Mouse (Mus musculus) hindbrain, embryonic 11.5 days (tissue): Measurements from ENCODE around the gene Lpin1. TPM values are rescaled to one million over a fixed set of nuclear protein-coding genes. Genes with fewer than 3 reads are reported as not detected.

Experiments
- ATAC-seq: fragments of 200-750 bp; cut with Nextera tagmentation; 2 replicates; pipeline ENCODE4 v1.8.0; 2017; ENCODE audit warnings: mild to moderate bottlenecking, moderate TSS enrichment, moderate library complexity; ENCODE audit not compliant: low FRiP score
- DNase-seq: peaks from one replicate; pipeline ENCODE4 v3.0.0-alpha.2; 2015; ENCODE audit warnings: low spot score
- H3K27ac ChIP-seq: fragments of 300-500 bp; sonication (generic); 2 replicates; pipeline ENCODE4 v1.5.1; 2014; ENCODE audit warnings: mild to moderate bottlenecking, low read depth, low read length
- H3K27me3 ChIP-seq: fragments of 300-500 bp; sonication (generic); 2 replicates; pipeline ENCODE4 v1.6.1; 2014; ENCODE audit warnings: mild to moderate bottlenecking, low read length, moderate library complexity, mixed read lengths; ENCODE audit not compliant: control insufficient read depth, insufficient read depth
- H3K36me3 ChIP-seq: fragments of 300-500 bp; sonication (generic); 2 replicates; pipeline ENCODE4 v1.6.1; 2014; ENCODE audit warnings: mild to moderate bottlenecking, low read length, moderate library complexity, mixed read lengths; ENCODE audit not compliant: control insufficient read depth, insufficient read depth
- H3K4me1 ChIP-seq: fragments of 300-500 bp; sonication (generic); replicated peaks from 2 replicates; pipeline ENCODE4 v1.6.1; 2014; ENCODE audit warnings: low read length, mixed read lengths; ENCODE audit not compliant: control insufficient read depth, insufficient read depth
- H3K4me2 ChIP-seq: fragments of 300-500 bp; sonication (generic); replicated peaks from 2 replicates; pipeline ENCODE4 v1.6.1; 2014; ENCODE audit warnings: mild to moderate bottlenecking, low read depth, low read length
- H3K4me3 ChIP-seq: fragments of 300-500 bp; sonication (generic); 2 replicates; pipeline ENCODE4 v1.5.1; 2014; ENCODE audit warnings: low read depth, low read length
- H3K9ac ChIP-seq: fragments of 300-500 bp; sonication (generic); 2 replicates; pipeline ENCODE4 v1.6.1; 2014; ENCODE audit warnings: low read depth, low read length
- H3K9me3 ChIP-seq: fragments of 300-500 bp; sonication (generic); 2 replicates; pipeline ENCODE4 v1.6.1; 2016; ENCODE audit warnings: low read length; ENCODE audit not compliant: control insufficient read depth
- WGBS: fragments of 180-500 bp; shearing (Covaris S2); extraction: QIAGEN DNeasy Blood & Tissue Kit; methylation state at CpG from one replicate; pipeline ENCODE4 v1.1.7; 2014; 5-methylcytosine and 5-hydroxymethylcytosine counted together
- polyA plus RNA-seq: library from polyadenylated mRNA; unstranded; fragments of >200 nt; fragmentation: Nextera tagmentation; extraction: Ambion mirVana; gene quantifications from 2 replicates; pipeline ENCODE4 v1.2.1, GENCODE M21; 2014

Gene Lpin1
- polyA plus RNA-seq, 1 experiment from 2014 or later, result 11.0 TPM

DNA sequence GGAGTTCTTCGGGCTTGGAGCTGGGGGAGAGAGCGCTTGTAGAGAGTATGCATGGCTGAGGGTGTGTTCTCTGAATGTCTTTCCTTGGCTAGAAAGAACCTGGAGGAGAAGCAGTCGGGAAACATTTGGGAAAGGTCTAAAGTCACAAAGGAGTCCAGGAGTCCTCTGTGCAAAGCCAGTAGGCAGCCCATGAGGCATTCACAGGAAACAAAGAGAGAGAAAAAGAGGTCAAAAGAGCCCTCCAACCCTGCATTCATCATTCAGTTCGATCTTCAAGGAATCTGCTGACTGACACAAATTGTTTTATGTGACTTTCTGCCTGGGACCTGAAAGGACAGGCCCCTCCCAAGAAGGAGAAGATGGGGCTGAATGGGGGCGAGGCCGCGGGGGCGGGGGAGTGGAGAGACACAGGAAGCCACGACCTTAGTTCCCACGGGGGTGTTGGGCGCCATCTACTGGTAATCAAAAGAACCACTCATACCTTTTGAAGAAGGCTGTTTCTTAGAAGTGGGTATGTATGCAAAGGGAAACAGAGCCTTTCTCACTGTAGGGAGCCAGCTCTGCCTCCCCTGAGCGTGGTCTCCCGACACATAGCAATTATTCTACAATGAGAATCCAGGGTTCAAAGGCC lies 101.5 kb downstream of the Lpin1 start:
- 8% methylated on average over 13 of the region's 13 CpGs for WGBS
- H3K27me3 ChIP-seq, result no peaks in the 10 kb centered on the region
- H3K4me2 ChIP-seq, result peak overlapping the region; percentile 12; the same call in 1 of the 2 replicates
- no peaks in the 10 kb centered on the region for H3K36me3 ChIP-seq
- peak overlapping the region; percentile 32 for H3K9ac ChIP-seq
- H3K9me3 ChIP-seq, result no peaks in the 10 kb centered on the region
- no peaks in the 10 kb centered on the region for H3K4me1 ChIP-seq
- DNase-seq (peak; percentile 87), ATAC-seq (peak; percentile 87)
- H3K27ac ChIP-seq, result peak overlapping the region; percentile 39
- no peak overlapping the region for H3K4me3 ChIP-seq

DNA sequence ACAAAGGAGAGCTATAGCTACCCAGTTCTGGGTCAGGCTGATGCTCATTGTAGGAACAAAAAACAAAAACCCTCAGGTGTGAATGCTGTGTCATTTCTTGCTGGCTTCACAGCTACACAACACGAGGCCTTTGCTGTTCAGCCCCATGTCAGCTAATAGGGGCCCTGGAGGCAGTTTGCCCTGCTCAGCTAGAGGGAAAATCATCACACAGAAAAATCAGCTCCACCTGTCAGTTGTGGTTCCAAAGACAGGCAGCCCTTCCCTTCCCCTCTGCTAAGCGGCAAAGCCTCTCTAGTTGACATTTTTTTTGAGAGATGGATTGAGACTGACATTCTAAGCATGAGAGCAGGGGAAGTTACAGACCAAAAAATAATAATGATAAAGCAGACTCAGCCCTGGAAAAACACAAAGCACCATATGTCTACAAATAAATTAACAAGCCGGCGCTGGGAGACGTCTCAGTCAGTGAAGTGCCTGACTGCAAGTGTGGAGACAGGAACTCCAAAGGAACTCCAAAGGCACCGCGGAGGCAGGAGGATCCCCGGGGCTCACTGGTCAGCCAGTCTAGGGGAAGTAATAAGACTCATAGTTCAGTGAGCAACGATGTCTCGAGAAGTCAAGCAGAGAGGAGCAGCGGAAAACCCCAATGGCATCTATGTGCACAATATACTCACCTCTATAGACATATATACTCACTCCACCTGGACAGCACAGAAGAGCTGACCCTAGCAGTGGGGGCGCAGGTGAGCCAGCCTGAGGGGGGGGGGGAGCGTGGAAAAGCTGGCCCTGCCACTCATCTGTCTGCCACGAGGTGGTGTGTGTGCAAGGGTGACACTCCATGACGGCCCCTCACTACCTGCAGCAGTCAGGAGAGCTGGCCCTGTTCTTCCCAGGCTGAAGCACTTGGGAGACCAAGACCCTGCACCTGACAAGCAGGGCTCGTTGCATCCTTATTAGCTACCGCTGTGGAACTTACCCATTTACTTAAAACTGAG lies 103.7 kb downstream of the Lpin1 start:
- ATAC-seq, result 0 out of 2 replicates have a peak, but pooled peaks have one; percentile 12
- no peaks in the 10 kb centered on the region for H3K27me3 ChIP-seq
- no peaks in the 10 kb centered on the region for H3K4me1 ChIP-seq
- H3K4me3 ChIP-seq, result no peak overlapping the region
- H3K9me3 ChIP-seq, result no peaks in the 10 kb centered on the region
- H3K36me3 ChIP-seq, result no peaks in the 10 kb centered on the region
- no peak overlapping the region for H3K4me2 ChIP-seq
- no peak overlapping the region for H3K27ac ChIP-seq
- no peak overlapping the region for H3K9ac ChIP-seq
- WGBS, result 64% methylated on average over 17 of the region's 17 CpGs
- peak; percentile 10 for DNase-seq

DNA sequence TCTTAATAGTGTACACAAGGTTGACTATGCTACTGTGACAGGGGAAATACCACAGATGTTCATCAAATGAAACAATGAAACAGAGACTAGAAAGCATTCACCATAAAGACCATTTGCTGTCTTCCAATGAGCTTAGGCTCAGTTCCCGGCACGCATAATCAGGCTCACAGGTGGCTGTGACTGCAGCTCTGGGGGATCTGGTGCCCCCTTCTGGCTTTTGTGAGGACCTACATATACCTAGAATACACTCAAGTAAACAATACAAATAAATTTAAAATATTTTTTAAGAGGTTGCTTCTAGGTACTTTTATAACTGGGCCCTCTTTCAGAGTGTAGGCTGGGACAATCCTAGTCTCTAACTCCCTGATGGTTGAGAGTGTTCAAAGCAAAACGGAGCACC lies 106.5 kb downstream of the Lpin1 start:
- Histone ChIP-seq H3K4me3 (no peak overlapping the region), H3K4me1 (no peaks in the 10 kb centered on the region), H3K4me2 (no peak overlapping the region), H3K36me3 (no peaks in the 10 kb centered on the region), H3K9ac (no peak overlapping the region), H3K9me3 (no peaks in the 10 kb centered on the region), H3K27ac (no peak overlapping the region), H3K27me3 (no peaks in the 10 kb centered on the region)
- DNase-seq, result no peak
- WGBS, result 87% methylated on average over 3 of the region's 3 CpGs
- ATAC-seq, result no peak

DNA sequence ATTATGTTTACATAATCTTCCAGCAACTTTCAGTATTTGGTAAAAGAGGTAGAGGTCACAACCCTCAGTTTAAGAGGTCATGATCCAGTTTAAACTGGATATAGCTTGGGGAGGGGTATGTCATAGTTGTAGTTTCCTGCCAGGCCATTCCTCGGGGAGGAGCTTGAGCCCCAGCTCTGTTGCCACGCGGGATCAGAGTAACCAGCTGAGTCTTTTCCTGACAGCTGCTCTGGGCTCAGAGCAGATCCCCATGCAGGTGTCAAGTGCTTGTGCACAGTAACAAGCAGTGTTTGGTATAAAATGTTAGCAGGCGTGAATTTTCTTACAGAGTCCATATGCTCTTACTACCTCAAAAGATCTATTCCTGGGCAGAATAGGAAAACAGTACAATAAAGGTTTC lies 112.8 kb downstream of the Lpin1 start:
- H3K4me2 ChIP-seq, result no peak overlapping the region
- H3K4me1 ChIP-seq, result no peaks in the 10 kb centered on the region
- no peaks in the 10 kb centered on the region for H3K36me3 ChIP-seq
- WGBS, result 49% methylated on average over 4 of the region's 4 CpGs
- H3K27ac ChIP-seq, result no peak overlapping the region
- DNase-seq, result no peak
- no peak for ATAC-seq
- no peak overlapping the region for H3K9ac ChIP-seq
- H3K4me3 ChIP-seq, result no peak overlapping the region
- no peaks in the 10 kb centered on the region for H3K9me3 ChIP-seq
- H3K27me3 ChIP-seq, result no peaks in the 10 kb centered on the region

DNA sequence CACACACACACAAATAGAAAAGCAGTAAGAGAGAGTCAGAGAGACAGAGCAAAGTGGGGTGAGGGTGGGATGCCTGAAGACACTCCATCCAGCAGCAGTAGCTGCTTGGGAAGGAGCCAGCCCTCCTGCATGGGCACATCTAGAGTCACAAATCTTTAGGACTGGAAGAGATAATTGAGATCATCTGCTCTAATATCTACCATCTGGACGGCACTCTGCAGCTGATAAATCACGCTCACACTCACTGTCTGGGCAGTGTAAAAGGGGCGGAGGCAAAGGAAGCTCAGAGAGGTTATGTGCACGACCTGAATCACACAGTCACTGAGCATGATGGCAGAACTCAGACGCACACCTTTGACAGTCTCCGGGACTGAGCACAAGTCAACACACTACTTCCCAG lies 118.1 kb downstream of the Lpin1 start:
- no peak overlapping the region for H3K27ac ChIP-seq
- ATAC-seq (no peak), DNase-seq (no peak)
- no peaks in the 10 kb centered on the region for H3K27me3 ChIP-seq
- no peaks in the 10 kb centered on the region for H3K9me3 ChIP-seq
- no peak overlapping the region for H3K9ac ChIP-seq
- 79% methylated on average over 6 of the region's 6 CpGs for WGBS
- no peaks in the 10 kb centered on the region for H3K36me3 ChIP-seq
- no peak overlapping the region for H3K4me3 ChIP-seq
- H3K4me2 ChIP-seq, result no peak overlapping the region
- no peaks in the 10 kb centered on the region for H3K4me1 ChIP-seq

DNA sequence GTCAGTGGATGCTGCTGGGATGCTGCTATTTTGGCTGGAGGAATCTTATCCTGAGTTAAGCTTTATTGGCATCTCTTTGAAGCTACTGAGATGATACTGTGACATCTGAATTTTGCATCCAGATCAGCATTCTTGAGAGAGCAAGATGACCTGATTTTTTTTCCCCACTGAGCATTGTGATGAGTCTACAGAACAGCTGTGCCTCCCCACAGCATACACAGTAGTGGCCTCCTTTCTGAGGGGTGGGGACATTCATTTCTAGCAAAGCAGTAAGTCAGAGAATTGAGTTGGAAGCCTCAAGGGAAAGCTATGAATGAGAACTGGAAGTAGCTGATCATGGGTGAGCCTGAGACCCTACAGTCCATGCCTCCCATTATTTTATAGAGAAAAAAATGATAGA lies 121.9 kb downstream of the Lpin1 start:
- no peaks in the 10 kb centered on the region for H3K27me3 ChIP-seq
- H3K4me3 ChIP-seq, result no peak overlapping the region
- DNase-seq, result no peak
- no peak overlapping the region for H3K9ac ChIP-seq
- no peak for ATAC-seq
- no peak overlapping the region for H3K27ac ChIP-seq
- H3K36me3 ChIP-seq, result no peaks in the 10 kb centered on the region
- H3K9me3 ChIP-seq, result no peaks in the 10 kb centered on the region
- H3K4me2 ChIP-seq, result no peak overlapping the region
- H3K4me1 ChIP-seq, result no peaks in the 10 kb centered on the region

DNA sequence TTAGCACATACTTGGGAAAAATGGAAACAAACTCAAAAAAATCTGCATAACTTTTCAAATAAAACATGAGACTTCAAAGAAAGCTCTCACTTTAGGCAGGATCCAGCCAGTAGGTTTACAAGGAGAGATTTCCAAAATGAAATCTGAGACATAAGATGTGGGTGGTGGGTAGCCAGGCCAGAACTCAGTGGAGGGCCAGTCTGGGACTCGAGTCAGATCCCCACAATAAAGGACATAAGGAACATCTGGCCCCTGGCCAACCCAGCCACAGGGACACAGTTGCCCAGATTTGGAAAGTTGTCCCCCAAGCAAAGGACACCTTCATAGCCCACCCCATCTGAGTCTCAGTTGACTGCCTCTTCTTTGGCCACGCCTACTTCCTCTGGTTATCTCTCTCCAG lies 123.3 kb downstream of the Lpin1 start:
- Histone ChIP-seq H3K9me3 (no peaks in the 10 kb centered on the region), H3K27me3 (no peaks in the 10 kb centered on the region), H3K4me2 (no peak overlapping the region), H3K4me3 (no peak overlapping the region), H3K27ac (no peak overlapping the region), H3K9ac (no peak overlapping the region), H3K36me3 (no peaks in the 10 kb centered on the region), H3K4me1 (no peaks in the 10 kb centered on the region)
- ATAC-seq, result no peak
- WGBS, result 73% methylated on average over 2 of the region's 2 CpGs
- DNase-seq, result no peak
